Mouse (Mus musculus): Measurements from ENCODE around the gene Vwf. TPM values are rescaled to one million over a fixed set of nuclear protein-coding genes. Genes with fewer than 3 reads are reported as not detected.

Vwf gene
- polyA plus RNA-seq, 1 experiment from 2014 or later: 9.0 TPM

DNA sequence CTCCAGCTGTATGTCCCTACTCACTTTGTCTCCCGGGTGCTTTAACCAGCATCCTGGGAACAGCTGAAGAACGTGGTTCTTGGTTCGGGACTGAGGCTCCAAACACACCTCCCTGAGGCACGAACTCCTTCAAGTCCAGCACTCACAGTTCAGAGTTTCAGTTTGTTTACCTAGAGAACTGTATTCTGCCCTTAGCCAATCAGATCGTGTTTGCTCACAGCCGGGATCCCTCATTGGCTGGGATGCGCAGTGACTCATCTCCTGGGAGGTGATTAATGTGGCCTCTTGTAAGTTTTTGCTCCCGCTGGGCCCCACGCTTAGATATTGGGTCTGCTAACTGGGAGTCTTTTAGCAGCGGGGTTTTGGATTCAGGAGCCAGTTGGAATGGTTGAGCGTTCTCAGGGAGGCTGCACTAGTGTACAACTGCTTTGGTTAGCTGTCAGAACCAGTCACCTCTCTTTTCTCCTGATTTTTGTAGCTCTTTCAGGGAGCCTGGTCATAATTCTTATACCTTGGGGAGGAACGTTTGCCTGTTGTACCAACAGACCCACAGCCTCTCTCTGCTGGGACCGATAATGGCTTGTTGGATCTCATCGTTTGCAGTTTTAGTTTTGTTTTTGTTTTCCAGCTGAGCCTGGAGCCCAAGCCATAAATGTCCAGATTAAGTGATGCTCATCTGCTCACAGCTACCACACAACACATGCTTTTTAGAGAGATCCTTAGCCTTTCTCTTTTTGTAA, 26.8 kb downstream of the Vwf start:
- ATAC-seq (replicated peaks; ENCODE audit: low FRiP score): peak; percentile 97
- Histone ChIP-seq H3K4me2 (ENCODE audit: low read depth, low read length, severe bottlenecking) (peak overlapping the region; percentile 53), H3K9ac (ENCODE audit: low read length) (peak overlapping the region; percentile 31; the same call in 1 of the 2 replicates), H3K4me3 (ENCODE audit: low read depth, low read length) (peak overlapping the region; percentile 23), H3K27me3 (ENCODE audit: control insufficient read depth, insufficient read depth, low read length) (no peaks in the 10 kb centered on the region), H3K27ac (ENCODE audit: low read depth, low read length) (no peak overlapping the region), H3K4me1 (replicated peaks; ENCODE audit: control insufficient read depth, insufficient read depth, low read length) (peaks cover 4% of the 10 kb centered on the region; the same call in 1 of the 2 replicates), H3K36me3 (ENCODE audit: control insufficient read depth, insufficient read depth, low read length) (no peaks in the 10 kb centered on the region), H3K9me3 (ENCODE audit: control insufficient read depth, low read length) (no peaks in the 10 kb centered on the region)
- WGBS: 5% methylated on average over 14 of the region's 14 CpGs
- peak; percentile 83 for DNase-seq (ENCODE audit: low spot score)

- no peak for ATAC-seq (replicated peaks; ENCODE audit: low FRiP score)
Measured at GRCm38 (mm10) chr6:125575080-125575479, 28.5 kb downstream of the Vwf start.

GRCm38 (mm10) chr6:125577301-125577700, 30.7 kb downstream of the Vwf start:
- Histone ChIP-seq H3K36me3 (ENCODE audit: control insufficient read depth, insufficient read depth, low read length) (no peaks in the 10 kb centered on the region), H3K4me2 (ENCODE audit: low read depth, low read length, severe bottlenecking) (no peak overlapping the region), H3K4me3 (ENCODE audit: low read depth, low read length) (no peak overlapping the region), H3K4me1 (replicated peaks; ENCODE audit: control insufficient read depth, insufficient read depth, low read length) (peaks cover 4% of the 10 kb centered on the region; the same call in 1 of the 2 replicates), H3K27me3 (ENCODE audit: control insufficient read depth, insufficient read depth, low read length) (no peaks in the 10 kb centered on the region), H3K27ac (ENCODE audit: low read depth, low read length) (no peak overlapping the region), H3K9me3 (ENCODE audit: control insufficient read depth, low read length) (no peaks in the 10 kb centered on the region), H3K9ac (ENCODE audit: low read length) (no peak overlapping the region)
- ATAC-seq (replicated peaks; ENCODE audit: low FRiP score): no peak
- 91% methylated on average over 9 of the region's 9 CpGs for WGBS
- DNase-seq (ENCODE audit: low spot score): no peak

More at GRCm38 (mm10) chr6:125575080-125575479, 28.5 kb downstream of the Vwf start:
- H3K9ac ChIP-seq (ENCODE audit: low read length): no peak overlapping the region
- no peak for DNase-seq (ENCODE audit: low spot score)
- no peak overlapping the region for H3K4me3 ChIP-seq (ENCODE audit: low read depth, low read length)
- no peaks in the 10 kb centered on the region for H3K27me3 ChIP-seq (ENCODE audit: control insufficient read depth, insufficient read depth, low read length)
- no peak overlapping the region for H3K4me2 ChIP-seq (ENCODE audit: low read depth, low read length, severe bottlenecking)
- 94% methylated on average over 6 of the region's 6 CpGs for WGBS
- H3K4me1 ChIP-seq (replicated peaks; ENCODE audit: control insufficient read depth, insufficient read depth, low read length): peaks cover 4% of the 10 kb centered on the region; the same call in 1 of the 2 replicates
- no peaks in the 10 kb centered on the region for H3K9me3 ChIP-seq (ENCODE audit: control insufficient read depth, low read length)
- no peaks in the 10 kb centered on the region for H3K36me3 ChIP-seq (ENCODE audit: control insufficient read depth, insufficient read depth, low read length)
- no peak overlapping the region for H3K27ac ChIP-seq (ENCODE audit: low read depth, low read length)

DNA sequence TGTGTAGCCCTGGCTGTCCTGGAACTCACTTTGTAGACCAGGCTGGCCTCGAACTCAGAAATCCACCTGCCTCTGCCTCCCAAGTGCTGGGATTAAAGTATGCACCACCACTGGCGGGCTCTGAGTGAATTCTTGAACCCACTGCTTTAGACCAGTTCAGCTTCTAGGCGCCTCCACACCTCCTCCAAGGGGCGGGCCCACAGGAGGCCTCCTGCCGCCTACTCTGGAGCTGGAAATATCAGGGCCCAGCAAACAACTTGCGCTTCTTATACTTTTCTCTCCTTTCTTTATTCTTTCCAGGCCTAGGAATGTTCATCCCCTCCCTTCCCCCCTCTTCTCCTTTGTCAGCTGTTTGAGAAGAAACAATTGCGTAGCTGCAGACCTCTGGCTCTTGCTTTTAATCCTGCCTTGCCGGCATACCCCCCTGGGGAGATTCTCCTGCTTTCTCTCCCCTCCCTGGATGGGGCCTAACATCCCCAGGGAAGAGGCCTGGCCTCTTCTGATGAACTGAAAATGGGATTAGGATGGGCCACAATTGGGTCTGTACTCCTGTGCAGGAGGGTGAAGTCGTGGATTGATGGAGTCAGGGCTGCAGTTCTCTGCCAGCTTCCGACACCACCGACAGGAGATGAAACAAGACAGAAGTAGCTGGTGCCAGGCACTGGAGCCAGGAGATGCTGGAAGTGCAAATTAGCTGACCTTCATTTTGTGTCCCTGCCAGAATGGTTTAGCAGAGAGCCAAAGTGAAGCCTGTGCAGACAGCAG, 31.5 kb downstream of the Vwf start:
- peaks cover 4% of the 10 kb centered on the region; the same call in 1 of the 2 replicates for H3K4me1 ChIP-seq (replicated peaks; ENCODE audit: control insufficient read depth, insufficient read depth, low read length)
- no peak overlapping the region for H3K4me2 ChIP-seq (ENCODE audit: low read depth, low read length, severe bottlenecking)
- H3K4me3 ChIP-seq (ENCODE audit: low read depth, low read length): no peak overlapping the region
- no peak overlapping the region for H3K9ac ChIP-seq (ENCODE audit: low read length)
- no peaks in the 10 kb centered on the region for H3K36me3 ChIP-seq (ENCODE audit: control insufficient read depth, insufficient read depth, low read length)
- WGBS: 15% methylated on average over 11 of the region's 11 CpGs
- H3K27me3 ChIP-seq (ENCODE audit: control insufficient read depth, insufficient read depth, low read length): no peaks in the 10 kb centered on the region
- no peaks in the 10 kb centered on the region for H3K9me3 ChIP-seq (ENCODE audit: control insufficient read depth, low read length)
- ATAC-seq (replicated peaks; ENCODE audit: low FRiP score): no peak
- no peak overlapping the region for H3K27ac ChIP-seq (ENCODE audit: low read depth, low read length)
- no peak for DNase-seq (ENCODE audit: low spot score)

DNA sequence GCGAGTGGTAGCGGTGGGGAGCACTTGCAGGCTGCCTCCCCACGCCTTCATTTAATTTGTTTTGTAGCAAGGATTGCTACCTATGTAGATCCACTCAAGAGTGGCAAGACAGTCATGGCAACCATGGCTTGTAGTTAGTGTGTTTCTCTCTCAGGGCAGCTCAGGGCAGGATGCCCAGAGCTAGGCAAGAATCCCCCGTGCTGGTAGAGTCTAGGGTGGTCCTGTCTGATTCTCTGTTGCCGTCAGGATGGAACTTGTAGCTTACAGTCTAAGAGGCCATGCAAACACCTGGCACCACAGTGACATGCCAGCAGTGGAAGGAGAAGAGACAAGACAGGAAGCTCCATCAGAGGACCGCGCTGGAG, 32.1 kb downstream of the Vwf start:
- Histone ChIP-seq H3K4me3 (ENCODE audit: low read depth, low read length) (no peak overlapping the region), H3K36me3 (ENCODE audit: control insufficient read depth, insufficient read depth, low read length) (no peaks in the 10 kb centered on the region), H3K27me3 (ENCODE audit: control insufficient read depth, insufficient read depth, low read length) (no peaks in the 10 kb centered on the region), H3K4me1 (replicated peaks; ENCODE audit: control insufficient read depth, insufficient read depth, low read length) (no peaks in the 10 kb centered on the region; the same call in 1 of the 2 replicates), H3K9me3 (ENCODE audit: control insufficient read depth, low read length) (no peaks in the 10 kb centered on the region), H3K4me2 (ENCODE audit: low read depth, low read length, severe bottlenecking) (no peak overlapping the region), H3K27ac (ENCODE audit: low read depth, low read length) (no peak overlapping the region), H3K9ac (ENCODE audit: low read length) (no peak overlapping the region)
- DNase-seq (ENCODE audit: low spot score) (no peak), ATAC-seq (replicated peaks; ENCODE audit: low FRiP score) (no peak)
- WGBS: 54% methylated on average over 7 of the region's 7 CpGs

DNA sequence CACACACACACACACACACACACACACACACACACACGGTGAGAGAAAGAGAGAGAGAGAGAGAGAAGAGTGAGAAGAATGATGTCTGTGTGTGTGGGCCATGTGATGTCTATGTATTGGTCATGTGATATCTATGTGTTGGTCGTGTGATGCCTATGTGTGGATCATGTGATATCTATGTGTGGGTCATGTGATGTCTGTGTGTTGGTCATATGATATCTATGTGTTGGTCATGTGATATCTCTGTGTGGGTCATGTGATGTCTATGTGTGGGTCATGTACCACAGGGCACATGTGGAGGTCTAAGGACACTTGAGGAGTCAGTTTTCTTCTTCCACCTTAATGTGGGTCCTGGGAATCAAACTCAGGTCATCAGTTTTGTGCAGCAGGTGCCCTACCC, 33.3 kb downstream of the Vwf start:
- H3K9ac ChIP-seq (ENCODE audit: low read length): no peak overlapping the region
- no peak overlapping the region for H3K4me2 ChIP-seq (ENCODE audit: low read depth, low read length, severe bottlenecking)
- no peak overlapping the region for H3K4me3 ChIP-seq (ENCODE audit: low read depth, low read length)
- H3K4me1 ChIP-seq (replicated peaks; ENCODE audit: control insufficient read depth, insufficient read depth, low read length): no peaks in the 10 kb centered on the region; the same call in 1 of the 2 replicates
- no peak for ATAC-seq (replicated peaks; ENCODE audit: low FRiP score)
- 81% methylated on average over 2 of the region's 2 CpGs for WGBS
- H3K27ac ChIP-seq (ENCODE audit: low read depth, low read length): no peak overlapping the region
- no peak for DNase-seq (ENCODE audit: low spot score)
- no peaks in the 10 kb centered on the region for H3K27me3 ChIP-seq (ENCODE audit: control insufficient read depth, insufficient read depth, low read length)
- no peaks in the 10 kb centered on the region for H3K36me3 ChIP-seq (ENCODE audit: control insufficient read depth, insufficient read depth, low read length)
- H3K9me3 ChIP-seq (ENCODE audit: control insufficient read depth, low read length): no peaks in the 10 kb centered on the region

- Histone ChIP-seq H3K27ac (ENCODE audit: low read depth, low read length) (no peak overlapping the region), H3K27me3 (ENCODE audit: control insufficient read depth, insufficient read depth, low read length) (no peaks in the 10 kb centered on the region), H3K4me1 (replicated peaks; ENCODE audit: control insufficient read depth, insufficient read depth, low read length) (no peaks in the 10 kb centered on the region), H3K36me3 (ENCODE audit: control insufficient read depth, insufficient read depth, low read length) (no peaks in the 10 kb centered on the region), H3K4me3 (ENCODE audit: low read depth, low read length) (no peak overlapping the region), H3K4me2 (ENCODE audit: low read depth, low read length, severe bottlenecking) (no peak overlapping the region), H3K9me3 (ENCODE audit: control insufficient read depth, low read length) (no peaks in the 10 kb centered on the region), H3K9ac (ENCODE audit: low read length) (no peak overlapping the region)
- ATAC-seq (replicated peaks; ENCODE audit: low FRiP score) (no peak), DNase-seq (ENCODE audit: low spot score) (no peak)
- 91% methylated on average over 6 of the region's 6 CpGs for WGBS
Measured at GRCm38 (mm10) chr6:125583666-125584065, 37.1 kb downstream of the Vwf start.

DNA sequence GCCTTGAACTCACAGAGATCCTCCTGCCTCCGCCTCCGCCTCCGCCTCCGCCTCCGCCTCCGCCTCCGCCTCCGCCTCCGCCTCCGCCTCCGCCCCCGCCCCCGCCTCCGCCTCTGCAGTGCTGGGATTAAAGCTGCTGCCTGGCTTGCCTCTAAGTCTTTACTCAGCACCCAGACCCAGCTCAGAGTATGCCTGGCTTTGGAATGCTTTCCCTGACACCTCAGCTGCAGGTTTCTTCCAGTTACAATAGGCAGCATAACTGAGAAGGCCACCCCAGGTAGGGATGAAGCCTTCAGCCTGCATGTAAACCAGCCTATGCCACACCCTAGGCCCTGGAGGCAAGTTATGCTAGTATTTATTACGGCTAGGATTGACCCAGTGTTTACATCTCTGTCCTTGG, 37.7 kb downstream of the Vwf start:
- H3K4me2 ChIP-seq (ENCODE audit: low read depth, low read length, severe bottlenecking): no peak overlapping the region
- 93% methylated on average over 15 of the region's 15 CpGs for WGBS
- H3K27ac ChIP-seq (ENCODE audit: low read depth, low read length): no peak overlapping the region
- no peak for ATAC-seq (replicated peaks; ENCODE audit: low FRiP score)
- H3K9me3 ChIP-seq (ENCODE audit: control insufficient read depth, low read length): no peaks in the 10 kb centered on the region
- no peak for DNase-seq (ENCODE audit: low spot score)
- H3K4me1 ChIP-seq (replicated peaks; ENCODE audit: control insufficient read depth, insufficient read depth, low read length): no peaks in the 10 kb centered on the region
- H3K36me3 ChIP-seq (ENCODE audit: control insufficient read depth, insufficient read depth, low read length): no peaks in the 10 kb centered on the region
- H3K27me3 ChIP-seq (ENCODE audit: control insufficient read depth, insufficient read depth, low read length): no peaks in the 10 kb centered on the region
- no peak overlapping the region for H3K4me3 ChIP-seq (ENCODE audit: low read depth, low read length)
- no peak overlapping the region for H3K9ac ChIP-seq (ENCODE audit: low read length)
